Mouse (Mus musculus): ENCODE data around the gene Adgrl4.

DNA sequence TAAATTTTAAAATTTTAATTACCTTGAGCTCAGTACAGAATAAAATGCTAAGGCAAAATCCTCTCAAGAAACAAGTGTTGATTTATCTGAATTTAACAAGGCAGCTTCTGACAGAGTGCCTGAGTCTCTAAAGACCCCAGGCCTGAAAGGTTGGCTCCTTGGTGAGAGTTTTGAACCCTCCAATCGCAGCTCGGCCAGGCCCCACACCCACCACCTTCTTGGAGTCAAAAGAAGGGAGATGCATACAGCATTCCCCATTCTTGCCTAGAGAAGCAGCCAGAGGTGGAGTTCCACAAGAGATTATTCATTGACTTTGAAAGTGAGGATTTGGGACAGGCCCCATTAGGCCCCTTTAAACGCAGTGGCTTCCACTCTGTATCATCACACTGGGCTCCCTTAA, 129.9 kb downstream of the Adgrl4 start:
- no peak for TF ChIP-seq CTCF (IDR thresholded peaks at IDR 0.05; ENCODE audit: borderline replicate concordance, insufficient read depth, low read length)
- TF ChIP-seq POLR2A (IDR thresholded peaks at IDR 0.05; ENCODE audit: low read depth, low read length) = no peak

Measured in embryonic fibroblast, embryonic 13.5 days (primary cell).